Mouse (Mus musculus): Measurements from ENCODE around the gene Cdh20.
"Not testable (repeated sequence)": the region's sequence is repeated elsewhere in the genome, so short reads cannot be mapped to it uniquely, and the experiment has no call there.

Cdh20 gene

DNA sequence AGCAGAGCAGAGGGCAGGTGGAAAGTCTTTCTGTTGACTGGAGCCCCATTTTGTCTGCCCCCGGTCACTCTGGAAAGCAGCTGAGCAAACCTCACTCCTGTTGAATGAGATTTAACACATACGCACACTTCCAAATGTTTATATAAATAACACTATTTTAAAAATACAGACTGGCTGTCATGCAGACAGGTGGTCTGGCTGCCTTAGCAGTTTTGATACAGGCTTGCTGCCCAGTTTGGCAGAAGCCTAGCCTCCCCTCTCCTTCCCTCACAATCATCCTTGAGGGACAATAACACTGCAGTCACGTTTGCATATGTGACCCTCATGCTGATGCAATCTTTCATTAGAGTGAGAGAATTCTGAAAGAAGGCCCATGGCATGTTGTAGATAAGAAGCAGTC lies 144.1 kb downstream of the Cdh20 start:
- DNase-seq (ENCODE audit: extremely low read depth, low read depth) = no peak

DNA sequence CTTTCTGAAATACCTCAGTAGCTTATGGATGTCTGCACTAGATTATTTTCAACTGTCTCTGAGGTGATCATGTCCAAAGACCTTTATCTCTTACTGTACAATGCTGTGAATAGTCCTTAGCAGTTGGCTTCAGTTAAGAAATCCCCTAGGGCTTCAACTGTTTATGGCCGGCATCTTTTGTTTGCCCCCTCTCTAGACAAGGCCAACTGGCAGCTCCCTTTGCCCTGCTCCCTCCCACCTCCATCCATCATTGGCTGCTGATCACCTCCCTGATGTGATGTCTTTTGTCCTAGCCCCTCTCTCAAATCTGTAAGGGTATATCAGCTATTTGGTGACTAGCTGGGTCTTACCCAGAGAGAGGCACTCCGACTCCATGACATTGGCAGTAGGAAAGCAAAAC lies 148.2 kb downstream of the Cdh20 start:
- no peak for DNase-seq (ENCODE audit: extremely low read depth, low read depth)

DNA sequence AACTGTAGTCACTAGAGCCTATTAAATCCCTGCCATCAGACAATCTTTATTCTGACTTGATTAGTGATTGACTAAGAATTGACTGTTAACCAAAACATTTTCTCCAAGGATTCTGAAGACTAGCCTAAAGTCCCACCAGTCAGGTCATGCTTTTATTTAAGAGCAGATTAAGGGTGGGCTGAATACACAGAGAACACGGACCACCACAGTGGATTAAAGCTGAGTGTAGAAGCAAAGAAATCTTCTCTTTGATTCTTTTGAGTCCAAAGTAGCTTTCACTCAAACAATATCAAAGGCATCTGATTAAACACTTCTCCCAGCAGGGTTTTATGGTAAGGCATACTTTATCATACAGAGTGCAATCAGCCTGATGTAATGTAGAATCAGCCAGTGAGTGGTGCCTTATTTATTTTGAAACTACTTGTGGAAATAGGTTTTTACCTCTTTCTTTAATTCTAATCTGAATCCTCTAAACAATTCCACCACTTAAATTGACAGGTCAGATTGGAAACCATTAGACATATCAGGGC lies 149.0 kb downstream of the Cdh20 start:
- DNase-seq (ENCODE audit: extremely low read depth, low read depth) = no peak

DNA sequence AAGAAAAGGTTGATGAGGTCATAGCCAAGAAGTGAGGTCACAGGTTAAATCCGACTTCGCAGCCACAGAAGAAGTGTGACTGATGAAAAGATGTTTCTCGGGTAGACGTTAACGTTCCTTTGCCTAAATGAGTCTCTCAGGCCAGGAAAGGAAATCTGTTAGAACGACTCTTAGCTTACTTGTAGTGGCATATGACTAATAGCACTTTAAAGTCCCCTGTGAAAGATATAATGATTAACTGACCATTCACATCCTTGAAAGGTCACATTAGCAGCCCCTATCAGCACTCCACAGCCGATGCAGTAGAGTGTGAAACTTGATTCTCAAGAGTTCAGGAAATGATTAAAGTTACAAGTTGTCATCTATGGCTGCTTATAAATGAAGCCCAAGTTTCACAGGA lies 164.7 kb downstream of the Cdh20 start:
- no peak for DNase-seq (ENCODE audit: extremely low read depth, low read depth)

- no peak for DNase-seq (ENCODE audit: extremely low read depth, low read depth)
Observed at GRCm38 (mm10) chr1:104936966-104937365, 168.6 kb downstream of the Cdh20 start.

- DNase-seq (ENCODE audit: extremely low read depth, low read depth) = no peak
Observed at GRCm38 (mm10) chr1:104939156-104939555, 170.8 kb downstream of the Cdh20 start.

DNA sequence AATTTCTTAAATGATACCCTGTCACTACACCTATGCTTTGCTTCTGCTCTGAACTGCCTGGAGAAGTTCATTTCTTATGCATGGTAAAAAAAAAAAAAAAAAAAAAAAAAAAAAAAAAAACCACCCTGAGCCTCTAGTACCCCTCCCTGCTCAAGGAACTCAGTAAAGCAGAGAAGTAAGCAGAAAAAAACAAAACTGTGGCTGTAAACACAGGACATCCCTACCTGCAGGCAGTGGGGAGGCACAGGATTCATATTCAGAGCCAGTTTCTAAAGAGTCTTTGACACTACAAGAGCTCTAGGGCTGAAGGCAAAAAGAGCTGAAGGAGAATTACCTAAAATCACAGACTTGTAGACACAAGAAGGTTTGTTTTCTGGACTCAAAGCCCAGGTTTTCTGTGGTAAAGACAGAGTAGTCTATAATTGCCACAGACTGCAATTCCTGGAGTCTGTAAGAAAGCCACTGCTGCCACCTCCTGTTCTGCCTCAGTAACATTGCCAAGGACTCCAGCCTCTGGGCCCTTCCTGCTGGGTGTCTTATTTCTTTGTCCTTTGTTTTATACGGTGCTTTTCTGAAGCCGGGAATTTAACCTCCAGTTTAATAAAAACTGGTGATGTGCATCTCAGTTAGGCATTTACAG lies 176.3 kb downstream of the Cdh20 start:
- DNase-seq (ENCODE audit: extremely low read depth, low read depth) = no peak

GRCm38 (mm10) chr1:104945110-104945489 lies 176.8 kb downstream of the Cdh20 start:
- no peak for DNase-seq (ENCODE audit: extremely low read depth, low read depth)

GRCm38 (mm10) chr1:104949640-104950039 lies 181.3 kb downstream of the Cdh20 start:
- DNase-seq (ENCODE audit: extremely low read depth, low read depth) = not testable (repeated sequence)

DNA sequence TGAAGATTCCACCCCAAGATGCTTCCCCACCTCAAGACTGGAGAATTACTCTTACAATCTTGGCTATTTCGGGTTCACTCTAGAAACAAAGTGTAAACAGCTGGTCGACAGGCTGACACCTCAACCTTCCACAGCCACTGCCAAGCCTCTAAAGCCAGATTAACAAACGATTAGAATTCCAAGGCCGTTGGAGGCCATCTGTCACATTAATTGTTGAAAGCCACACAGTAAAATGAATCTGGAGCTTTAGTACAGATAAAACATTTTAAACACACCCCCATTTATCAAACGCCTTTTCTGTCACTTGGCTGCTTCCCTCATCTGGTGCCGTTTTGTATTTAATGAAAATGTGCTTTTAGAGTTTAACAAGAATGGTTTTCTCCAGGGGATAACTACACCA lies 188.7 kb downstream of the Cdh20 start:
- no peak for DNase-seq (ENCODE audit: extremely low read depth, low read depth)

- DNase-seq (ENCODE audit: extremely low read depth, low read depth) = no peak
Observed at GRCm38 (mm10) chr1:104961670-104962069, 193.3 kb downstream of the Cdh20 start.

DNA sequence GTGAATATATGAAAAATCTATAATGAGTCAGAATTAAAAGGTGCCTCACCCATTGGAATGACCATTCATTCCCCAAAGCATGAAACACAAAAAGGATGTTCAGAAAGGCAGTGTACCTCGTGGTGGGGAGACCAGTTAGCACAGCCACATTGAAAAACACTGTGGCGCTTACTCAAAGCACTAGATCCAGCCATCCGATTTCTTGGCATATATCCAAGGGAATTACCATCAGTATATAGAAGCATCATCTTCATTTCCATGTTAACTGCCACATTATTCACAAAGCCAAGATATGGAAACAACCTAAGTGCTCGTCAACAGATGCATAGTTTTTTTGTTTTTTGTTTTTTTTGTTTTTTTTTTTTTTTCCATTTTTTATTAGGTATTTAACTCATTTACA lies 193.9 kb downstream of the Cdh20 start:
- DNase-seq (ENCODE audit: extremely low read depth, low read depth) = no peak

GRCm38 (mm10) chr1:104979068-104979467 lies 210.7 kb downstream of the Cdh20 start:
- no peak for DNase-seq (ENCODE audit: extremely low read depth, low read depth)

DNA sequence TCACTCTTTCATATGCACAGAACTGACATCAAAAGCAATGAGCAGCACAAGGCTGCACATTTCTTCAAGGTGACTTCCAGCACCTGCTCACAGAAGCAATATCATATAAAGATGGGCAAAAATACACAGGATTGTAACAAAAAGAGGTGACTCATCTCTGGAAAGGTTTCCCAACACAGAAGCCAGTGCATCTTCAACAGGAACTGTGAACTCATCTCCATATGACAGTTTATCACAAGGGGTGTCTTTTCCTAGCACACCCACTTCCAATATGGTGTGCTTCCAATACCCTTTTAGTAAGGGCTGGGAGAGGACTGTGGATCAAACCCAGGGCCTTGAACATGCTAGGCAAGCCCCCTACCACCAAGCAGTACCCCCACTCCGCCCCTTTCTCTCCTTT lies 211.9 kb downstream of the Cdh20 start:
- DNase-seq (ENCODE audit: extremely low read depth, low read depth) = no peak

GRCm38 (mm10) chr1:104986222-104986973 lies 218.1 kb downstream of the Cdh20 start:
- peak; percentile 70 for DNase-seq (ENCODE audit: extremely low read depth, low read depth)

GRCm38 (mm10) chr1:104987526-104987925 lies 219.2 kb downstream of the Cdh20 start:
- DNase-seq (ENCODE audit: extremely low read depth, low read depth) = no peak

- no peak for DNase-seq (ENCODE audit: extremely low read depth, low read depth)
Observed at GRCm38 (mm10) chr1:104992441-104992840, 224.1 kb downstream of the Cdh20 start.

- DNase-seq (ENCODE audit: extremely low read depth, low read depth) = no peak
Observed at GRCm38 (mm10) chr1:104993905-104994611, 225.7 kb downstream of the Cdh20 start.

GRCm38 (mm10) chr1:104994612-104994986 lies 226.3 kb downstream of the Cdh20 start:
- DNase-seq (ENCODE audit: extremely low read depth, low read depth) = no peak

DNA sequence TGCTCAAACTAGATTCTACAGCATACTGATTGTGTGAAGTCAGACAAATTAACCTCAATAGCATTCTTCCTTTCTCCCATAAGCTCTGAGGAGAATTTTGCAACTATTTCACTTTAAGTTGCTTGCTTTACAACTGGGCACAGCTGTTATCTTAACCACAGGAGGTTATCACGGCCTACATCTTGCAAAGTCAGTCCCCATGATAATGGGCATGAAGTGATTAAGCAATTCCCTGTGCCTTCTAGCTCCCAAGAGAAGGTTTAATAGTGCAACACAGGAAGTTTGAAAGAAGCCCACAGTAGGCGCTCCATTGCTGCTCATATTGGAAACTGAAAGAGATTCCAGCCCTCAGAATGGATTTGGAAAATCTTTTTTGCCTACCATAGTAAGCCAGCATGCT lies 229.5 kb downstream of the Cdh20 start:
- no peak for DNase-seq (ENCODE audit: extremely low read depth, low read depth)

- DNase-seq (ENCODE audit: extremely low read depth, low read depth) = no peak
Observed at GRCm38 (mm10) chr1:105002179-105002578, 233.8 kb downstream of the Cdh20 start.

DNA sequence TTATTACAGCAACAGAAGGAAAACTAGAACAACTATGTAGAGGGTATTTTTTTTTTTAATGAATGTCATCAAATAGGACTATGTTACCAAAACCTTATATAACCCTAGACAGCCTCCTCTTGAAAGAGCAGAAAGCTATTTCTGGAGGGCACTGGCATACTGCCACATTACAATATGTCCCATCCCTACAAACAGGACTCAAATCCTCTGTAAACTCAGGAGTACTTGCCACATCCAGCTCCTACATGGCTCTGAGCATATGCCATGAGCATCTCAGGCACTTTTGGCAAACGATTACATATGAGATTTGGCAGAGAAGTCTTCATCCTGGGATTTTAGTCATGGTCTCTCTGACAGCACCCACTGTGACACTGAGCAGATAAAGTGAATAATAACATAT lies 235.5 kb downstream of the Cdh20 start:
- no peak for DNase-seq (ENCODE audit: extremely low read depth, low read depth)

Data from MEL-GATA-1-ER (cell line).